Mouse (Mus musculus) megakaryocyte-erythroid progenitor cell, adult 5-6 weeks (primary cell): ENCODE results near the gene Gm28051. TPM values are rescaled to one million over a fixed set of nuclear protein-coding genes. Genes with fewer than 3 reads are reported as not detected.

ENCODE experiments used
- ATAC-seq: replicated peaks from 2 replicates; pipeline ENCODE4 v1.8.0; 2016; ENCODE audit warnings: mild to moderate bottlenecking, inconsistent platforms; ENCODE audit not compliant: severe bottlenecking, poor library complexity, low FRiP score, low TSS enrichment
- total RNA-seq, 2 experiments: library from RNA; stranded (forward) in 1 of 2; stranded (reverse) in 1 of 2; fragments of 200-1000, 215-1000 nt in 1 of 2; fragments of >200 nt in 1 of 2; fragmentation: Nextera tagmentation in 1 of 2; gene quantifications; 2 replicates each; pipeline ENCODE4 v1.2.3; 2014 to 2017

The Gm28051 gene
- total RNA-seq, 2 experiments from 2014 or later = not detected

DNA sequence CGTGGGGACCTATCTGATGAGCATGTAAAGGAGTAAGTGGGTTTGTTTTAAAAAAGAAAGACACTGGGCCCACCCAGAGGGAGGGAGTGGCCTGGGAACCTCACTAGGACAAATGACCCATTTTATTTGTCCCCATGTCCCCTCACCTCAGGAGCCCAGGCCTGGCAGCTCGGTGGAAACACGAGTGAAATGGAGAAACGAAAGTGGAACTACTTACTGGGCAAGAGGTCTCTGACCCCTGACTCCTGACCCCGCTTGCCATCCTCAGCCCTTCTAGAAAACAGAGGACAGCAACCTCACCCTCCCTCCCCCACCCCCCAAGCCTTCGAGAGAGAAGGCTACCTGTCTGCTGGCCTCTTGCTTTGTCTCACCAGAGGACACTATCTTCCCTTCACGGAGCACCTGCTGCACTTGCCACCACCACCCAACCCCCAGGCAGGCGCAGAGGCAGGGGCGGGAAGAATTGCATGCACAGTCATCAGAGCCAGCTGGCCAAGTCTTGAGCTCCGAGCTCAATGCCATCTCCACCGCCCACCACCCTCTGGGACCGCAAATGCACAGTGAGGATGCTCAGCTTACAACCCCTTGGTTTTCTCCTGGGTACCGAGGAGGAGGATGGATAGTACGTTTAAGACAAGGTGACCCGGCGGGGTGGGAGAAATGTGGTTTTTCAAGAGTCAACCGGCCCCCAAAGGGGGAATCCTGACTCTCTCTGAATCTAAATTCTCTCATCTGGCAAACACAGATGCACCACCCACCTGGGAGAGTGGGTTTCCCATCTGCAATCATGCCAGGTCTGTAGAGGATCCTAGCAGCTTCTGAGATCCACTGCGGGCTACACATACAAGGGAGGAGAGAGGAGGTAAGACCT, 62.0 kb downstream of the Gm28051 start:
- ATAC-seq = 0 out of 2 replicates have a peak, but pooled peaks have one; percentile 25

DNA sequence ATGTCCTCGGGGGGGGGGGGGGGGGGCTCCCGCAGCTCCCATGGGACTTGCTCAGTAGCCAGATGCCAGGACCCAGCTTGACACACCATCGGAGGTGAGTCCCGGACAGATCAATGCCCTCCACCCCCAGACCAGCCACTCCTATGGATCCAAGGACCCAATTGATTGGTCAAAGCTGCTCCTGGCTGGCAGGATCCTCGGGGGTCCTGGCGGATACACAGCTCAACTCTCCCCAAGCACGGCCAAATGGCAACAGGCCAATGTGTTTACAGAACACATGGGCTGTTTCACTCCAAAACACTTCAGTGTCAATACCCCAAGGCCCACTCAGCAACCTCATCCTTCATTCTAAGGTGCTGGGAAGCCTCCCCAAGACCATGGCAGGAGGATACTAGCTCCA, 65.8 kb downstream of the Gm28051 start:
- ATAC-seq = no peak

DNA sequence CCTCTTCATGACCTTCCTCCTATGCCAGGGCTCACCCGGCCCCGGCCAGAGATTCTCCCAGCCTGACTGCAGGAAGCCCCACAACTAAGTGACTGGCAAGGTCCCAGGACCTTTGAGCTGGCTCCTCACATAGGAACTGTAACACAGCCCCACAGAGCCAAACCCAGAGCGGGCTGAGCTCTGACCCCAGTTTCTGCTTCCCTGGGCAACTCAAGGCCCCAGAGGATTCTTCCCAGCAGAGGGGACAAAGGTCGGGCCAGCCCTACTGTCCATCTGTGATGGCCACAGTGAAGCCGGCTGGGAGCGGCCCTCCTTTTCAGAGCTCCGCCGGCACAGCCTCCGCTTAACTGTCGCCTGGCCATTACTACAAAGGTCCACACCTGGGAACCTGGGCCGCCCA, 66.4 kb downstream of the Gm28051 start:
- ATAC-seq = no peak

DNA sequence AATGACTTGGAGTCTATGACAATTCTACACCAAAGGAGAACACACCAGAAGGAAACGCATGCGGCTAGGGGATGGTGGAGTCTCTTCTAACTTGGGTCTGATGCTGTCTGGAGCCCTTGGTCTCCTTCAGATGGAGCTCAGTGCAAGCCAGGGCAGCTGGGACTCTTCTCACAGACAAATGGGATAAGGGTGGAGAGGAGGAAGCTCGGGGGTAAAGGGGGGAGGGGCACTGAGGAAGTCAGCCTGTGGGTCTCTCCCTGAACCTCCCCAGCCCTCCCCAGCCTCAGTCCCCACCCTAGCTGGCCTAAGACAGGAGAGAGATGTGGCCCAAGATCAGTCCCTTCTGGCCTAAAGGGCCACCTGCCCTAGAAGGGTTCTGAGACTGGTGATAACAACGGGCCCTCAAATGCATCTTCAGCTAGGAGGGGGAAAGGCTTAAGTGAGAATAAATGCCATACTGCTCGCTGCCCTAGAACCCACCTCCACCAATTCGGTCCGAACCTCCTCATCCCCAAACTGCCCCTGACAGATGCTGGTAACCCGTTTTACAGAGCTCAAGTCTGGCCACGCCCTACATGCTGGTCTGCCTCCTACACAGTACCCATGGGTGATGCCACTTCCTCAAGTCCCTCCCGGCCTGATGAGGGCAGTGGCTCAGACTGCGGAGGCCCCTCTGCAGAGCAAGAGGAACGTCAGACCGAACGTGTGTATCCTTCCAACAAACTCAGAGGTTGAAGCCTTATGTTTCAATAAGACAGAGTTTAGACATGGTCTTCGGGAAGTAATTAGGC, 67.6 kb downstream of the Gm28051 start:
- peak; percentile 81 for ATAC-seq

DNA sequence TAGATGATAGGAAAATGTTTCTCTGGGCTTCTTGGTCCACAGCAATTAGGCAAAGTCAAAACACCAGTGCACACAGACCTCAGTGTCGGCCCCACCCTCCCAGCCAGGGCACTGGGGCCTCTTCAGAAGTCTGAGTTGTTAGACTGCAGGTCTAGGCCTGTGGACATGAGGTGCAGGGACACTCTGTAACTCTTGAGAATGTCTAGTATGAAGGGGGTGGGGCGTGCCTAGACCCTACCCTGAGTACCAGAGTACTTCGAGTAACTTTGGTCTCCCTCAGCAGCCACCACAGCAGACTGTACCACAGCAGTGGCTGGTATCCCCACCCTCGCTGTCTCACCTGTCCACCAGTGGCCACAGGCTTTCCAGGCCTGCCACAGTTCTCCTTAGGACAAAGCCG, 71.2 kb downstream of the Gm28051 start:
- ATAC-seq = no peak

DNA sequence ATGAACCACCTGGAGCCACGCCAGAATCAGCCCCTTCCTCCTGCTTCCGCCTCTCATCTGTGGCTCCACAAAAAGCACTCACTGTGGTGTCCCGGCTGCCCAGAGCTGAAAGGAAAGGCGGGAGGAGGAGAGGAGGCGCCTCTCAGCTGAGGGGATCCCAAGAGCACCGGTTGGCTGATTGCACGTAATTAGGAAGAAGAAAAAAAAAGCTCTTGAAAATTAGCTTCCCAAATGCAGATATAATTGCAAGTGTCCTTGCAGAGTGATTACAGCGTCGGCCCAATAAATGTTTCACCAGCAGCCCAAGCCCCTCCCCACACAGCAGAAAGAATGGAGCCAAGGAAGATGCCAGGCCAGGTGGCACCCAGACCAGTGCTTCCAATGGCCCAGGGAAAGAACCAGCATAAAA, 72.0 kb downstream of the Gm28051 start:
- no peak for ATAC-seq

DNA sequence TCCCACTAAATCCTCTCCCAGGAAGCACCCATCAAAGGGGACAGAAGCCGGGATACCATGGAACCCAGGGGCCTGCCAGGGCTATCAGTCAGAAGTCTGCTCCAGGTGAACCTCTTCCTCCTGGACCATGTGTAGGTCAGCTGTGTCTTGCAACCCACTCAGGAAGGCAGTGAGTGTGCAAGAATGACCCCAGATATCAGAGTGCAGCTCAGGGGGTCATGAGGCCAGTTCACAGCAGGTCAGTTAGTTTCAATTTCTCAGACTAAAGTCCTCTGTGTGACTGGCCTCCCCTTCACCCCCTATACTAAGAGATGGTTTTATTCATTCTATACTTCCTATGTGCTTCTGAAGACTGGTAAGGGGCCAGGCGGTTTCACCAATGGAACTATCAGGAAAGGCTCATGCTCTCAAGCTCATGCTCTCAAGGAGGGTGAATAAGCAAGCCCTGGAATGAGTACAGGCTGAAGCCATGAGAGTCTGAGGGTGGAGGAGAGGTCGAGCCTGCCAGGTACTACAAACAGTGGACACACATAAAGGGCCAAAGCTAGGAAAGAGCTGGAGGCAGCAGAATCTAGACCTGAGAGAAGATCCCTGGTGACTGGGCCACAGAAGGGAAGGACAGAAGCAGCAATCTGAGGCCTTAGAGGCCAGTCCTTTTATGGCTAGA, 72.7 kb downstream of the Gm28051 start:
- no peak for ATAC-seq

DNA sequence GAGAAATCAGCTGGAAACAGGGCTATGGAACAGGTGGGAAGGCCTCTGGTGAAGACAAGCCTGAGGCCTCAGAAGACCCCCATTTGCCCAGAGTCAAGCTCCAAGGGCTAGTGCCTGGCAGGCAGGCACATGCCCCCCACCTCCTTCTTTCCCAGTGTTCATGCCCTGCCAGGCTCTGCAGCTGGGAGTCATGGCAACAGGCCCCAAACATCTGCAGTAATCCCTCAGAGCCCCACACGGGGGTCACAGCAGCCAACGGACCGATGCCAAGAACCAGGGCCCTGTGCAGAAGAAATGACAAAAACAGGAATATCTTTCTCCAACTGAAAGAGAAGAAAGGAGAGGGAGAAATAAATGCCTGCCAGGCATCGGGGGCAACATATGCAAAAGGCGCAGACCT, 73.6 kb downstream of the Gm28051 start:
- no peak for ATAC-seq

DNA sequence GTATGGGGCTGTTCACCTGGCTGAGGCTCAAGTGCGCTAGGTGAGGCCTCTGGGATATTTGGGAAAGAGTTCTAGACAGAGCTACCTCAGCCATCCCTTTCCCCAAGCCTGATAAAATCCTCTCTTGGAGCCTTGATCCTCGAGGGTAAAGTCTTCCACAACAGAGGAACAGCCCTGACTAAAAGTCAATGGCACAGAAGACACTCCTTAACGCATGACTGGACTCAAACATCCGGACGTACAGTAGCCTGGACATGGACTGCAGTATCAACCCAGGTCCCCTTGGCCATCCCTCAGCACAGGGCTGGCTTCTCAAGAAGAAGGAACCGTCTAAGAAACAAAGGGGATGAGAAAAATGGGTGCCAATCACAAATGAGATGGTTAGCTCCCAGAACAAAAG, 74.1 kb downstream of the Gm28051 start:
- ATAC-seq = no peak

DNA sequence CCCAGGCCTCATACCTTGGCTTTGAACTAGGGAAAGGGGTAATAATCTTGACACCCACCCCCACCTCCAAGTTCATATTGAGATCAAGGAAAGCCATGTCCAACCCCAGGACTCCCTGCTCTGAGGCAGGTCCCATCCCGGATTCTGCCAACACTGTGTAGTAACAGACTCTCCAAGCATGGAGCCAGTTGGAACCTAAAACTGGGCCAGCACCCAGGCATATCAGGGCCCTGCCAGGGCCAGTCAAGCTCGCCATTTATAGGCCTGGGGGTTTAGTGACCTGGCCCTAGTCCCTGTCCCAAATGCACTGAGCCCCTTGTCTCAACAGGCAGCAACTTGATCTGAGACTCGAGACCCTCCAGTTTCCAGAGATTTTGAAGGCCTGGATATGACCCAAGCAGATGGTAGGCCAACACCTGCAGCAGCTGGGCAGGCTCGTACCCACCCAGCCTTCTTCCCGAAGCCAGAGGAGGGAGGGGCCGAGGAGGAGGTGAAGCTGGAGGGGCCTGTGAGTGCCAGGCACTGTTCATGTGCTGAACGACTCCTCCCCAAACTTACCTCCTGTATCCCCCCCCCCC, 74.8 kb downstream of the Gm28051 start:
- ATAC-seq = no peak

DNA sequence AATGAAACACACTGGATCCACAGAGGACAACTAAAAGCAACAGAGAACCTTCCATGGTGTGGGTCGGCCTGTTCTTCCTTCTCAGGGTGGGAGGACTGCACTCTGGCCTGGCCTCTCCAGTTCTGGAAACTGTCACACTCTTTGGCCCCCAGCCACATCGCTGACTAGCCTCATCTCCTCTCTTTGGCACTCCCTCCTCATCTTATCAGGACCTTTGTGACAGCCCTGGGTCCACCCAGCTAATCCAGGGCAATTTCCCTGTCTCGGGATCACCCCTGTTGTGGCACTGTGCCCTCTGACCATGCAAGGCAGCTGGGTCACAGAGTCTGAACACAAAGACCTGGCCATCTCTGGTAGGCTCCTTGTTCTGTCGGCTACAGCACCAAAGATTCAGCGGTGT, 75.5 kb downstream of the Gm28051 start:
- peak; percentile 59; the same call in 1 of the 2 replicates for ATAC-seq

DNA sequence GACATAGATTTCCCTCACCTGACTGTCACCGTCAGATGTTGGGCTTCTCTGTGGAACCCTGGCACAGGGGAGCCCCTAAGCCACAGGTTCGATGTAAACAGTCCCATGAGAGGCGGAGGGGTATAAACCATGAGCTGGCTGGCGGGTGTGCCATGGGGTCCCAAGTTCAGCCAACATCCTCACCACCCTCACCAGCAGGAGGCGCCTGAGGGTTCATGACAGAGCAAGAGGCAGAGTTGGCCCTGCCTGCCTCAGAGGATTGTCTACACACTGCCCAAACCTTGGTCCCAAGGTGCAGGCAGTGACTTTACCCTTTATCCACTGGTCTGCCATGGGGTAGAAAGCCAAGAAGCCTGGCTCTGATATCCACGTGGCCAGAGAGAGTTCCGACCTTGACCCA, 76.0 kb downstream of the Gm28051 start:
- ATAC-seq = peak; percentile 47; the same call in 1 of the 2 replicates

DNA sequence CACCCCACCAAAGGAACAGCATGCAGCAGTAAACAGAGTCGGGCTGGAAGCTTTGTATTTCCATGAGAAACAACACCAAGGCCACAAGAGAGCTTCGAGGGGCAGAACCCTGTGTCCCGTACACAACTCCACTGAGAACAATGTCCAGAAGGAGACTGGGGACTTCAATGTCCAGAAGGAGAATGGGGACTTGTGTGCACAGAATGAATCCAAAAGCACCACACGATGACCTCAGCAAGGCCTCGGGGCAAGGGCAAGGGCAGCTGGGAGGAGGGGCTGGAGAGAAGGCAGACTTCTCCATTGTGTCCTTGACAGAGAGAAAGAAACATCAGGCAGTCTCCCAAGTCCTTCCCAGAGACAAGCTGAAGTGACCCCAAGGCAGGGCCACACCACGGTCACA, 78.7 kb downstream of the Gm28051 start:
- ATAC-seq = no peak

DNA sequence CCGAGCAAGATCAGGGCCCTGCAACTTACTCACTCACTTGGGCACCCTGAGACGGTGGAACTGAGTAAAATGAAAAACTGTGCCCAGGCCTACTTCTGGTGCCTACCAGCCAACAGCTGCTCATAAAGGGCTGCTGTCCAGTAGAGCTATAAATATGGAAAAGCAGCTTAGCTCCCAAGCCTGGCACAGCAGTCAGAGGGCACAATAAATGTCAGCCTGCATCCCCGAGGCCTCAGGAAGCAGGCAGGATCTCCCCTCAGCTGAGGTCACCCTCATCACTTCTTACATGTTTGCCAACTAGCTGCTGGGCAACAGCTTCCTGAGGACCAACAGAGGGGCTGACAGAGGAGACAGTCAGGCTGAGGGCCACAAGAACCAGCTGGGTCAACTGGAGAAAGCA, 80.5 kb downstream of the Gm28051 start:
- ATAC-seq = no peak

DNA sequence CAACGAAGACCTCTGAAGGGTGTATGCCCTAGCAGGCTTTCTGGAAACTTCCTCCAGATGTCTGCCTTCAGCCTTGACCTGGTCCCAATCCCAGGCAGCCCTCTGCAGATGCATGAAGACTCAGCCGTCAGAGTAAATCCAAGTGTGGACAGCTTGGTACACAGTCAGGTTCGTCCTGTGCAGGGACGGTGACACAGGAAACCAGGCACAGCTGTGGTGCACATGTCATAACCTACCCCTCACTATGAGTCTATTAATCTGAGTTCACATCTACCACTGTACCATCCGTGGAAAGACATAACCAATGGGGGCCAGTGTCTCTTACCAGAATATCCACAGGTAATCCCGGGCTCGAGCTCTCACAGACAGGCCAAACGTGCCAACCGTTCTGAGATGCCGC, 83.0 kb downstream of the Gm28051 start:
- ATAC-seq = no peak

DNA sequence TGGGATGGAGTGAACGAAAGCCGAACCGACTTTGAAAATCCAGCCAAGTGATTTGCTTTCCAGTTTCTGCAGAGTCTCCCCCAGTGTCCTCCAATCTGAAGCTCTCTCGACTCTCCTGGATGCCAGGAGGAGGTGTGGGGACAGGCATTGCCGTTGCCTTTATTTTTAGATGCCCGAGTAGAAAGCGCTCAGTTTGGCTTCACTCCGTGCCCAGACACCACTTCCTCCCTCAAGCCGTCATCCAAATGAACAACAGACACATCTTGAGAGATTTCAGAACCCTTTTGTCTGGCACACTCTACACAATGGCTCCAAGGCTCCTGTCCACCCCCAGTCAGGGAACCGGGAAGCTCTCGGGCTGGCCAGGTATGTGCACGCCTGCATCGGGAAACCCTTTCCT, 83.4 kb downstream of the Gm28051 start:
- no peak for ATAC-seq

DNA sequence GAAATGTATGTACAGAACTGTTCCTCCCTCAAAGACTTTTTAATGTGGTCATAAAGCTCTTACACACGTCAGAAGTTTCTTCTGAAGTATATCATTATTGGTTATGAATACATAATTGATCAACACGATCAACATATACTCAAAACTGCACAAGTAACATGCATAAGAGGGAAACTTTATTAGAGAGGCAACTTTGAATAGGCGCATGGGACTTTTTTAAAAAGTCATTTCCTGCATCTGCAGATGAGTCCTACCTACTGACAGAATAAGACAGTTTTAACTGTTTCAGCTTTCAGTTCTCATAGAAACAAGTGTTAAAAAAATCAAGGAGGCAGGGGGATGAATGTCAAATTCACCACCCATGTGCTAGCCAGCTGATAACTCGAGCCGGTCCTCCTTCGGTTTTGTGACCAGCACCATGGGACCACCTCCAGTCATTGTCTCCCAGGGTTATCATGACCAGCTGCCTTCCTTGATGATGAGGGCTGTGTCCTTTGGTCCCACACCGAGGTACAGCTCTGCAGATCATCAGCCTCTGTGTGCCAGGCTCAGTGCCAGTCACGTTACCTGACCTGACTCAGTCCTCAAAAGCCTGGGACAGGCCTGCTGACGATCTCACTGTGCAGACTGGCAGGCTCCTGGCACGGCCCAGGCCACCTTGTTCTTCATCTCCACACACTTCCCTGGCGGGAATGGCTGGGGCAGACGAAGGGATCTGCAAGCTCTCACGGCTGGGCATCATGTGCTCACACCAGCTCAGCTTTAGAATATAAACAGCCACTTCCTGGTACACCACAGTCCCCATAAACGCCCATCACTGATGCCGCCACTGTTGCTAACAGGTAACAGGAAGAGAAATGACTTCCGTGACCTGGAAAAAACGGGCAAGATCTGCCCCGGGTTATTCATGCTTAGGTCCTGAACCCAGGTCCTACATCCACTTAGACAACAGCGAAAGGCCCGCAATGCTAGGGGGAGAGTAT, 84.4 kb downstream of the Gm28051 start:
- no peak for ATAC-seq

DNA sequence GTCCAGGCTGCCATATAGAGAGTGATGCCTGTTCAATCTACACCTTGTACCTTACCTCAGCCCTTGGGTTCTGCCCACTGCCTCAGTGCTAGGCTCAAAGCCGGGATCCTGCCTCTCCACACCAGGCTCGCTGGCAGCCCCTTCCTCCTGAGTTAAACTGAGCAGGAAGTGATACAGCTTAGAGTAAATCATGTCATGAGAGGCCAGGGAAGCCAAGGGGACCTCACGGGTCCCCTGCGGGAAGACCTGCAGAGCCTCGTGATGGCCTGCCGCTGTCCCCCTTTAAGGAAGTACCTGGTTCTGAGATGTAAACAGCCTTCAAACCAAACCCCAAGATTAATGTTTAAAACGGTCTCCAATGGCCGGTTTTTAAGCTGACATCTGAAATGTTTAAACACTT, 85.4 kb downstream of the Gm28051 start:
- ATAC-seq = no peak

DNA sequence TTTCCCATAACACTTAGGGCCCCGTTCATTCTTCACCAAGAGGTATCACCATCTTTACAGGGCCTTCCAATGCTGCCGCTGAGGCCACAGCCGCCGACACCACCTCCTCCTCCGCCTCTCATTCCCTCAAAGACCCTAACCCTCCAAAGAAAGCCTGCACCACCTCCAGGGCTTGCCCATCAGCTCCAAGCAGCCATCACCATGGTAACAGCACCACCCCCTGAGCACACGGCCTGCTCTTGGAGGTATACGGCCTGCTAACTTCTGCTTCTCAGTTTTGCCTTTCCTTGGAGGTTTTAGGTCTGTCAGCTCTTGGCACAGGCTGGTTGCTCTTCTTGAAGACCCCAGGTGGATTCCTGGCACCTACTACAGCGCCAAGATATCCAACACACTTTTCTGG, 86.7 kb downstream of the Gm28051 start:
- no peak for ATAC-seq
